Mouse (Mus musculus) megakaryocyte-erythroid progenitor cell, adult 5-6 weeks (primary cell): Measurements from ENCODE around the gene Afg1l. TPM values are rescaled to one million over a fixed set of nuclear protein-coding genes. Genes with fewer than 3 reads are reported as not detected.
A peak's percentile ranks its signal among the peaks of the same experiment; 100 is the strongest.

Experiments used
- ATAC-seq: replicated peaks from 2 replicates; pipeline ENCODE4 v1.8.0; 2016; ENCODE audit warnings: mild to moderate bottlenecking, inconsistent platforms; ENCODE audit not compliant: severe bottlenecking, poor library complexity, low FRiP score, low TSS enrichment
- total RNA-seq, 2 experiments: library from RNA; stranded (forward) in 1 of 2; stranded (reverse) in 1 of 2; fragments of 200-1000, 215-1000 nt in 1 of 2; fragments of >200 nt in 1 of 2; fragmentation: Nextera tagmentation in 1 of 2; gene quantifications; 2 replicates each; pipeline ENCODE4 v1.2.3; 2014 to 2017

Afg1l gene
- total RNA-seq, 2 experiments from 2014 or later, result 5.0 to 5.9 TPM

GRCm38 (mm10) chr10:42410748-42411537, 67.4 kb downstream of the Afg1l start:
- ATAC-seq, result no peak

- no peak for ATAC-seq
Observed at GRCm38 (mm10) chr10:42390436-42390835, 87.9 kb downstream of the Afg1l start.

- no peak for ATAC-seq
Observed at GRCm38 (mm10) chr10:42388181-42388580, 90.2 kb downstream of the Afg1l start.

GRCm38 (mm10) chr10:42384946-42385644, 93.3 kb downstream of the Afg1l start:
- no peak for ATAC-seq

GRCm38 (mm10) chr10:42383708-42384107, 94.7 kb downstream of the Afg1l start:
- ATAC-seq, result no peak

GRCm38 (mm10) chr10:42364216-42364615, 114.1 kb downstream of the Afg1l start:
- ATAC-seq, result no peak

GRCm38 (mm10) chr10:42355980-42356379, 122.4 kb downstream of the Afg1l start:
- peak; percentile 59; the same call in 1 of the 2 replicates for ATAC-seq

GRCm38 (mm10) chr10:42347986-42348385, 130.4 kb downstream of the Afg1l start:
- no peak for ATAC-seq

- ATAC-seq, result no peak
Observed at GRCm38 (mm10) chr10:42347127-42347526, 131.2 kb downstream of the Afg1l start.

- no peak for ATAC-seq
Observed at GRCm38 (mm10) chr10:42346179-42346877, 132.0 kb downstream of the Afg1l start.

- no peak for ATAC-seq
Observed at GRCm38 (mm10) chr10:42342714-42343113, 135.7 kb downstream of the Afg1l start.

GRCm38 (mm10) chr10:42341815-42342457, 136.4 kb downstream of the Afg1l start:
- ATAC-seq, result no peak

GRCm38 (mm10) chr10:42340426-42340793, 138.0 kb downstream of the Afg1l start:
- no peak for ATAC-seq

- ATAC-seq, result no peak
Observed at GRCm38 (mm10) chr10:42339773-42340425, 138.5 kb downstream of the Afg1l start.

- no peak for ATAC-seq
Observed at GRCm38 (mm10) chr10:42338456-42338855, 139.9 kb downstream of the Afg1l start.

GRCm38 (mm10) chr10:42327576-42327975, 150.8 kb downstream of the Afg1l start:
- no peak for ATAC-seq

- no peak for ATAC-seq
Observed at GRCm38 (mm10) chr10:42325305-42325704, 153.1 kb downstream of the Afg1l start.

- ATAC-seq, result no peak
Observed at GRCm38 (mm10) chr10:42323978-42324377, 154.4 kb downstream of the Afg1l start.

- no peak for ATAC-seq
Observed at GRCm38 (mm10) chr10:42313222-42313786, 165.1 kb downstream of the Afg1l start.
